Mouse (Mus musculus) embryonic facial prominence, embryonic 11.5 days (tissue): ENCODE measurements around the gene Cers6. TPM values are rescaled to one million over a fixed set of nuclear protein-coding genes. Genes with fewer than 3 reads are reported as not detected.

ENCODE experiments used
- ATAC-seq: fragments of 200-750 bp; cut with Nextera tagmentation; replicated peaks from 2 replicates; pipeline ENCODE4 v1.8.0; 2017; ENCODE audit warnings: low read depth; ENCODE audit not compliant: insufficient number of reproducible peaks, low FRiP score, low TSS enrichment
- DNase-seq: peaks from one replicate; pipeline ENCODE4 v3.0.0-alpha.2; 2015; ENCODE audit warnings: low spot score
- H3K27ac ChIP-seq: fragments of 300-500 bp; sonication (generic); replicated peaks from 2 replicates; pipeline ENCODE4 v1.5.1; 2014; ENCODE audit warnings: mild to moderate bottlenecking, low read depth, low read length, control low read depth
- H3K27me3 ChIP-seq: fragments of 300-500 bp; sonication (generic); 2 replicates; pipeline ENCODE4 v1.6.1; 2014; ENCODE audit warnings: mild to moderate bottlenecking, low read length, moderate library complexity, mixed read lengths; ENCODE audit not compliant: control insufficient read depth, insufficient read depth
- H3K36me3 ChIP-seq: fragments of 300-500 bp; sonication (generic); replicated peaks from 2 replicates; pipeline ENCODE4 v1.6.1; 2014; ENCODE audit warnings: low read depth, mild to moderate bottlenecking, low read length, moderate library complexity, mixed read lengths; ENCODE audit not compliant: control insufficient read depth, insufficient read depth
- H3K4me1 ChIP-seq: fragments of 300-500 bp; sonication (generic); 2 replicates; pipeline ENCODE4 v1.6.1; 2014; ENCODE audit warnings: low read length, mixed read lengths; ENCODE audit not compliant: control insufficient read depth, insufficient read depth
- H3K4me2 ChIP-seq: fragments of 300-500 bp; sonication (generic); 2 replicates; pipeline ENCODE4 v1.6.1; 2014; ENCODE audit warnings: low read depth, mild to moderate bottlenecking, control low read depth, low read length, moderate library complexity
- H3K4me3 ChIP-seq: fragments of 300-500 bp; sonication (generic); 2 replicates; pipeline ENCODE4 v1.5.1; 2014; ENCODE audit warnings: low read depth, low read length, control low read depth
- H3K9ac ChIP-seq: fragments of 300-500 bp; sonication (generic); replicated peaks from 2 replicates; pipeline ENCODE4 v1.6.1; 2014; ENCODE audit warnings: mild to moderate bottlenecking, control low read depth, low read length
- H3K9me3 ChIP-seq: fragments of 300-500 bp; sonication (generic); replicated peaks from 2 replicates; pipeline ENCODE4 v1.6.1; 2016; ENCODE audit warnings: mild to moderate bottlenecking, low read length, inconsistent platforms, mixed read lengths; ENCODE audit not compliant: control insufficient read depth
- WGBS: fragments of 180-500 bp; shearing (Covaris S2); extraction: QIAGEN DNeasy Blood & Tissue Kit; methylation state at CpG from one replicate; pipeline ENCODE4 v1.1.7; 2014; 5-methylcytosine and 5-hydroxymethylcytosine counted together
- polyA plus RNA-seq: library from polyadenylated mRNA; unstranded; fragments of >200 nt; fragmentation: Nextera tagmentation; extraction: Ambion mirVana; gene quantifications from 2 replicates; pipeline ENCODE4 v1.2.1, GENCODE M21; 2014

Cers6 gene
- polyA plus RNA-seq, 1 experiment from 2014 or later = 33.6 TPM

DNA sequence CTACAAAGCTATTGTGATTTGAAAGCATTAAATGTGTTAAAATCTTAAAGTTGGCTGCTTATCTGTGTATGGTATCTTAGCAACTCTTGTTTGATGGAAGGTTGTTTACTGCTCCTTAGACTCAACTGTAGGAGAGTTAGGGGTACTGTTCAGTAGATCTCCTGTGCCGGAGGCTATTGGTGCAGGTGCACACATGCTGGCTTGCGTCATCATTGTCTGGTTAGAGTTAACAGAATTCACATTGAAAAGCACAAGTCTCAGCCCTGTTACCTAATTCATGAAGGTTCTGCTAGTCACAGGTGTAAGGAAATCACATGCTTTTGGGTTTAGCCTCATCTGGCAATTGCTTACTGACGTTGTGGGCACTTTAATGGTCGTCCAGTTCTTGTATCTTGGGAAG lies 98.3 kb downstream of the Cers6 start:
- Histone ChIP-seq H3K36me3 (no peaks in the 10 kb centered on the region), H3K27ac (no peak overlapping the region), H3K9ac (no peak overlapping the region), H3K4me3 (no peak overlapping the region), H3K27me3 (no peaks in the 10 kb centered on the region), H3K9me3 (no peaks in the 10 kb centered on the region), H3K4me2 (no peak overlapping the region), H3K4me1 (no peaks in the 10 kb centered on the region)
- DNase-seq (no peak), ATAC-seq (no peak)
- 89% methylated on average over 4 of the region's 4 CpGs for WGBS

DNA sequence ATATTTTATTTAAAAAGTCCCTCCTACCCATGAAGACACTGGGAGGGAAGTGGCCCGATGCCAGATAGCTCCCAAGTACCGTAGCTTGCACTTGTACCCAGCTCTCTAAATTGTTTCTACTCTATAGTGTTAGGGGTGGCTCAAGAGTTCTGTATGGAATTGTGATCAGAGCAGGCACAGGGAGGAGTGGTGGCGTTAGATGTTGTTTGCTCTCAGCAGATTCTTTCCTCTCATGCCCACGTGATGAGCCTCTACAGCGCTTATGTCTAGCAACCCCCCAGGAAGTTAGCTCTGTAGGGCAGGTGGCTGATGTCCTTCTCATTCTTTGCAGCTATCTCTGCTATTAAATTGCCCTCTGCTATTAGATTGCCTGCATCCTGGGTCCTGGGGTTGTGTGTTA lies 98.8 kb downstream of the Cers6 start:
- no peaks in the 10 kb centered on the region for H3K36me3 ChIP-seq
- H3K4me3 ChIP-seq = no peak overlapping the region
- ATAC-seq = no peak
- no peak for DNase-seq
- no peaks in the 10 kb centered on the region for H3K27me3 ChIP-seq
- H3K9me3 ChIP-seq = no peaks in the 10 kb centered on the region
- no peaks in the 10 kb centered on the region for H3K4me1 ChIP-seq
- H3K27ac ChIP-seq = no peak overlapping the region
- H3K4me2 ChIP-seq = no peak overlapping the region
- WGBS = 92% methylated on average over 5 of the region's 5 CpGs
- no peak overlapping the region for H3K9ac ChIP-seq

DNA sequence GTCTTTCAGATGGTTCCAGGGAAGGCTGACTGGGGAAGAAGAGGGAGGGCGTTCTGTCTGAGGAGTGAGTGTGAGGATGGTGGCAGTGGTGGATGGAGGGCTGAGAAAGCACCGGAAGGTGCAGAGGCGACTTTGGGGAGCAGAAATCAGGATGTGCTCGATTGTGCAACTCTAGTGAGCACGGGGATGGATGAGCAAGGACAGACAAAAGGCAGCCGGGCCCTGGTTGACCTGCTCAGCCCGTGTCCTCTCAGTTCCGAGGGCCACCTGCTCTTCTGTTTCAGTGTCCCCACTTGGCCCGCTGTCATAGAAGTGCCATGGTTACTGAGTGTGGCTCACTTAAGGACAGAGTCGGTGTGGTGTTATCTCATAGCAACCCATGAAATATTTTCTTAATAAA lies 99.4 kb downstream of the Cers6 start:
- Histone ChIP-seq H3K9me3 (no peaks in the 10 kb centered on the region), H3K36me3 (no peaks in the 10 kb centered on the region), H3K4me1 (no peaks in the 10 kb centered on the region), H3K27ac (no peak overlapping the region), H3K4me2 (no peak overlapping the region), H3K27me3 (no peaks in the 10 kb centered on the region), H3K9ac (no peak overlapping the region), H3K4me3 (no peak overlapping the region)
- DNase-seq (no peak), ATAC-seq (no peak)
- WGBS = 94% methylated on average over 10 of the region's 10 CpGs

DNA sequence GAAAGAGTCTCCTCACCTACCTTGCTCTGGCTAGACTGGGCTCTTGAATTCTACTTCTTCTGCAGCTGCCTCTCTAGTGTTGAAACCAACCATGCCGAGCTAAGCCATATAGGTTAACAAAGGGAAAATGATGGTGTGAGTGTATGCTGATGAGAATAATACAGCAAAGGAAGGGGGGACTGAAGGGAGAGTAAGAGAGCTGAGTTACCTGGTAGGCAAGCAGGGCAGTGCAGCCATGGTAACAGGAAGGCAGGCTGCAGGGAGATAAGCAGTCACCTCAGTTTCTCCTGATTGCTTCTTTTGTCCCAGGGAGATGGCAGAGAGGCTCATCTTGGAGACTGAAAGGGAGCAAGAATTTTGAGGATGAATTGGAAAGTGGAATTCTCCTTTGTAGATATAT lies 105.1 kb downstream of the Cers6 start:
- Histone ChIP-seq H3K36me3 (no peaks in the 10 kb centered on the region), H3K27ac (no peak overlapping the region), H3K9ac (no peak overlapping the region), H3K9me3 (peaks cover 4% of the 10 kb centered on the region; the same call in 1 of the 2 replicates), H3K4me3 (no peak overlapping the region), H3K27me3 (no peaks in the 10 kb centered on the region), H3K4me1 (no peaks in the 10 kb centered on the region), H3K4me2 (no peak overlapping the region)
- 81% methylated on average over 1 of the region's 1 CpGs for WGBS
- DNase-seq (no peak), ATAC-seq (no peak)

DNA sequence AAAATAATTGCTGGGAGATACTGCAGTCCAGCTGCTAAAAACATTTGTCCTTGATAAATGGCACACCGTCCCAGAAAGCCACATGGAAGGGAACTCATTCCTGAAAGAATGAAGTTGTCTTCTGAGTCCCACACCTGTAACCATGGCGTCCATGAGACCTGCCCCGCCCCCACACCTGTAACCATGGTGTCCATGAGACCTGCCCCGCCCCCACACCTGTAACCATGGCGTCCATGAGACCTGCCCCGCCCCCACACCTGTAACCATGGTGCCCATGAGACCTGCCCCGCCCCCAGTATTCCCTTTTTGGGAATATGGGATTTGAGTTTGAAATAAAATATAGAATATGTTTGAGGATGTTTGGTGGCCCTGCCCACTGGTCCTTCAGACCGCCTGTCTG lies 106.8 kb downstream of the Cers6 start:
- Histone ChIP-seq H3K9ac (no peak overlapping the region), H3K9me3 (peaks cover 4% of the 10 kb centered on the region; the same call in 1 of the 2 replicates), H3K27me3 (no peaks in the 10 kb centered on the region), H3K4me2 (no peak overlapping the region), H3K4me1 (no peaks in the 10 kb centered on the region), H3K36me3 (no peaks in the 10 kb centered on the region), H3K27ac (no peak overlapping the region), H3K4me3 (no peak overlapping the region)
- ATAC-seq (no peak), DNase-seq (no peak)
- WGBS = 83% methylated on average over 8 of the region's 8 CpGs

DNA sequence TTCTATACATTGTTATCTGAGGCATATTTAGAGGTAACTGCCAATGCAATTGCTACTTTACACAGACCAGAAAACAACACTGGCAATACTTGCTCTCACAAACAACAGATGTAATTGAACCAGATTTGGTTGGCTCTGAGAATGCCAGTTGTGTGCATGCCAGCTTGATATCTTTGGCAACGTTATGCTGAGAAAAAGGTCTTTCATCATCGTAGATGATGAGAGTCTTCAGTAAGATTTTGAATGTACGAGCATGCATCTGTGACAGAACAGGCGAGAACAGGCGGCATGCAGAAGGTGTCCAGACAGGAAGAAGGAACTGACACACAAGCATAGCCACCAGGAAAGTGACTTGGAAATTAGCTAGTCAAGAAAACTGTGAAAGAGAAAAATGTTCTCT lies 110.6 kb downstream of the Cers6 start:
- 94% methylated on average over 5 of the region's 5 CpGs for WGBS
- no peaks in the 10 kb centered on the region for H3K4me1 ChIP-seq
- H3K27me3 ChIP-seq = no peaks in the 10 kb centered on the region
- DNase-seq (no peak), ATAC-seq (no peak)
- H3K27ac ChIP-seq = no peak overlapping the region
- no peaks in the 10 kb centered on the region for H3K36me3 ChIP-seq
- no peak overlapping the region for H3K4me3 ChIP-seq
- no peak overlapping the region for H3K4me2 ChIP-seq
- no peak overlapping the region for H3K9ac ChIP-seq
- peaks cover 4% of the 10 kb centered on the region; the same call in 1 of the 2 replicates for H3K9me3 ChIP-seq

DNA sequence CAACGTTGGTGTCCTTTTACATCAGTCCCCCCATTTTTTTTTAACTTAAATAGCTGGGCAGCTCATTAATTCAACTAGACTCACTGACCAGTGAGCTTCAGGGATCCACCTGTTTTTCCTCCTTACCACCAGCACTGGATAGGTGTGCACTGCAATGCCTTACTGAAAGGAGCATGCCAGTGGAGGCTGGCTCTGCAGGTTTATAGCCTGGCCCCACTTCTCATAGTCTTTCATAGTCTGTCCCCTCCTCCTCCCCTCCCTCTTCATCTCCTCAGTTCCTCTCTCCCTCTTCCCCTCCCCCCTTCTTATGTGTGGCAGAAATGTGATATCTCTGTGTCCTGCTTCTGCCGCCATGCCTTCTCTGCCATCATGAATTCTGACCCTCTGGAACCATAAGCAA lies 112.5 kb downstream of the Cers6 start:
- WGBS = 64% methylated on average over 2 of the region's 2 CpGs
- Histone ChIP-seq H3K27ac (no peak overlapping the region), H3K9me3 (peaks cover 4% of the 10 kb centered on the region; the same call in 1 of the 2 replicates), H3K4me1 (no peaks in the 10 kb centered on the region), H3K4me2 (no peak overlapping the region), H3K4me3 (no peak overlapping the region), H3K9ac (no peak overlapping the region), H3K36me3 (no peaks in the 10 kb centered on the region), H3K27me3 (no peaks in the 10 kb centered on the region)
- ATAC-seq (no peak), DNase-seq (no peak)

DNA sequence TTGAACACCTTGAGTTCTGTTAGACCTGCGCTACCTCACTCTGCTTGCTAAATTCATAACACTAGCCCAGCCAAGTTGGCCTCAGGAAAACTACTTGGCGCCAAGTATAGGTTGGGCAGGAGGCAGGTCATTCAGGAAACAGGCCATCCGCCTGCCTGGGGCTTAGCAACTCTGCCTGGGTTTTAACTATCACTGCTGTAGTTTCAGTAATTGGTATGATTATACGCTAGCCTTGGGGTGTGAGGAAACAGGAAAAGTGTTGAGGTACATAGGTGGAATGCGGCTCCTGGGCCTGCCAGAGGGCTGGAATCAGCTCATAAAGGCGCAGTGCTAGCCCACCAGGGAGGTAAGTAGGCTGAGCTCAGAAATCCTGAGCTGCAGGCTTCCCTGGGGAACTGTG lies 114.0 kb downstream of the Cers6 start:
- ATAC-seq (no peak), DNase-seq (peak; percentile 17)
- no peak overlapping the region for H3K4me3 ChIP-seq
- 71% methylated on average over 6 of the region's 6 CpGs for WGBS
- no peak overlapping the region for H3K9ac ChIP-seq
- no peaks in the 10 kb centered on the region for H3K9me3 ChIP-seq
- H3K4me2 ChIP-seq = no peak overlapping the region
- no peaks in the 10 kb centered on the region for H3K27me3 ChIP-seq
- H3K36me3 ChIP-seq = no peaks in the 10 kb centered on the region
- no peaks in the 10 kb centered on the region for H3K4me1 ChIP-seq
- no peak overlapping the region for H3K27ac ChIP-seq
